Mouse (Mus musculus): Measurements from ENCODE around the gene Exoc6. TPM values are rescaled to one million over a fixed set of nuclear protein-coding genes. Genes with fewer than 3 reads are reported as not detected.
"Not testable (repeated sequence)": the region's sequence is repeated elsewhere in the genome, so short reads cannot be mapped to it uniquely, and the experiment has no call there.

Exoc6 gene
- total and polyA plus RNA-seq, 2 experiments, result 6.4 to 21.8 TPM

GRCm38 (mm10) chr19:37525925-37526324 lies 24.3 kb upstream of the Exoc6 start:
- H3K4me1 ChIP-seq (ENCODE audit: control insufficient read depth, insufficient read depth, low read length), result no peaks in the 10 kb centered on the region
- H3K9ac ChIP-seq (ENCODE audit: low read depth, low read length), result no peak overlapping the region
- no peak overlapping the region for H3K4me3 ChIP-seq (ENCODE audit: insufficient read depth, low read depth, low read length)
- no peak for TF ChIP-seq POLR2A (IDR thresholded peaks at IDR 0.05; ENCODE audit: extremely low read depth, insufficient read depth, low read length)
- TF ChIP-seq CTCF (IDR thresholded peaks at IDR 0.05; ENCODE audit: low read depth, low read length), result no peak
- DNase-seq (ENCODE audit: extremely low read depth, low read depth, low spot score), result no peak
- no peak overlapping the region for H3K27ac ChIP-seq (replicated peaks; ENCODE audit: insufficient read depth, low read depth, low read length)
- 94% methylated on average over 11 of the region's 11 CpGs for WGBS
- no peaks in the 10 kb centered on the region; the same call in 1 of the 2 replicates for H3K27me3 ChIP-seq (ENCODE audit: control insufficient read depth, insufficient read depth, low read length)
- no peaks in the 10 kb centered on the region for H3K79me2 ChIP-seq (ENCODE audit: control insufficient read depth, insufficient read depth, low read length)
- H3K36me3 ChIP-seq (ENCODE audit: control insufficient read depth, insufficient read depth, low read length), result no peaks in the 10 kb centered on the region

GRCm38 (mm10) chr19:37526768-37527167 lies 23.4 kb upstream of the Exoc6 start:
- DNase-seq (ENCODE audit: extremely low read depth, low read depth, low spot score), result no peak
- TF ChIP-seq POLR2A (IDR thresholded peaks at IDR 0.05; ENCODE audit: extremely low read depth, insufficient read depth, low read length), result no peak
- TF ChIP-seq CTCF (IDR thresholded peaks at IDR 0.05; ENCODE audit: low read depth, low read length), result no peak
- no peaks in the 10 kb centered on the region for H3K79me2 ChIP-seq (ENCODE audit: control insufficient read depth, insufficient read depth, low read length)
- no peaks in the 10 kb centered on the region for H3K36me3 ChIP-seq (ENCODE audit: control insufficient read depth, insufficient read depth, low read length)
- no peak overlapping the region for H3K27ac ChIP-seq (replicated peaks; ENCODE audit: insufficient read depth, low read depth, low read length)
- no peak overlapping the region for H3K9ac ChIP-seq (ENCODE audit: low read depth, low read length)
- WGBS, result 77% methylated on average over 8 of the region's 8 CpGs
- no peak overlapping the region for H3K4me3 ChIP-seq (ENCODE audit: insufficient read depth, low read depth, low read length)
- no peaks in the 10 kb centered on the region; the same call in 1 of the 2 replicates for H3K27me3 ChIP-seq (ENCODE audit: control insufficient read depth, insufficient read depth, low read length)
- H3K4me1 ChIP-seq (ENCODE audit: control insufficient read depth, insufficient read depth, low read length), result no peaks in the 10 kb centered on the region

GRCm38 (mm10) chr19:37527736-37528135 lies 22.5 kb upstream of the Exoc6 start:
- not testable (repeated sequence) for H3K4me3 ChIP-seq (ENCODE audit: insufficient read depth, low read depth, low read length); H3K36me3 ChIP-seq (ENCODE audit: control insufficient read depth, insufficient read depth, low read length); H3K27ac ChIP-seq (replicated peaks; ENCODE audit: insufficient read depth, low read depth, low read length); H3K27me3 ChIP-seq (ENCODE audit: control insufficient read depth, insufficient read depth, low read length); DNase-seq (ENCODE audit: extremely low read depth, low read depth, low spot score); H3K79me2 ChIP-seq (ENCODE audit: control insufficient read depth, insufficient read depth, low read length); H3K4me1 ChIP-seq (ENCODE audit: control insufficient read depth, insufficient read depth, low read length); H3K9ac ChIP-seq (ENCODE audit: low read depth, low read length)
- WGBS, result 99% methylated on average over 3 of the region's 3 CpGs

- no peaks in the 10 kb centered on the region; the same call in 1 of the 2 replicates for H3K27me3 ChIP-seq (ENCODE audit: control insufficient read depth, insufficient read depth, low read length)
- H3K36me3 ChIP-seq (ENCODE audit: control insufficient read depth, insufficient read depth, low read length), result no peaks in the 10 kb centered on the region
- DNase-seq (ENCODE audit: extremely low read depth, low read depth, low spot score), result no peak
- H3K4me1 ChIP-seq (ENCODE audit: control insufficient read depth, insufficient read depth, low read length), result peaks cover 1% of the 10 kb centered on the region; the same call in 1 of the 2 replicates
- H3K9ac ChIP-seq (ENCODE audit: low read depth, low read length), result no peak overlapping the region
- H3K79me2 ChIP-seq (ENCODE audit: control insufficient read depth, insufficient read depth, low read length), result no peaks in the 10 kb centered on the region
- H3K4me3 ChIP-seq (ENCODE audit: insufficient read depth, low read depth, low read length), result no peak overlapping the region
- H3K27ac ChIP-seq (replicated peaks; ENCODE audit: insufficient read depth, low read depth, low read length), result no peak overlapping the region
- WGBS, result 46% methylated on average over 6 of the region's 6 CpGs
- no peak for TF ChIP-seq POLR2A (IDR thresholded peaks at IDR 0.05; ENCODE audit: extremely low read depth, insufficient read depth, low read length)
- TF ChIP-seq CTCF (IDR thresholded peaks at IDR 0.05; ENCODE audit: low read depth, low read length), result no peak
Measured at GRCm38 (mm10) chr19:37528581-37528980, 21.6 kb upstream of the Exoc6 start.

- H3K27ac ChIP-seq (replicated peaks; ENCODE audit: insufficient read depth, low read depth, low read length), result no peak overlapping the region
- WGBS, result 94% methylated on average over 9 of the region's 9 CpGs
- H3K9ac ChIP-seq (ENCODE audit: low read depth, low read length), result no peak overlapping the region
- no peak for DNase-seq (ENCODE audit: extremely low read depth, low read depth, low spot score)
- no peaks in the 10 kb centered on the region for H3K36me3 ChIP-seq (ENCODE audit: control insufficient read depth, insufficient read depth, low read length)
- no peak for TF ChIP-seq POLR2A (IDR thresholded peaks at IDR 0.05; ENCODE audit: extremely low read depth, insufficient read depth, low read length)
- no peak for TF ChIP-seq CTCF (IDR thresholded peaks at IDR 0.05; ENCODE audit: low read depth, low read length)
- H3K4me3 ChIP-seq (ENCODE audit: insufficient read depth, low read depth, low read length), result no peak overlapping the region
- H3K79me2 ChIP-seq (ENCODE audit: control insufficient read depth, insufficient read depth, low read length), result no peaks in the 10 kb centered on the region
- peaks cover 1% of the 10 kb centered on the region; the same call in 1 of the 2 replicates for H3K4me1 ChIP-seq (ENCODE audit: control insufficient read depth, insufficient read depth, low read length)
- H3K27me3 ChIP-seq (ENCODE audit: control insufficient read depth, insufficient read depth, low read length), result no peaks in the 10 kb centered on the region; the same call in 1 of the 2 replicates
Measured at GRCm38 (mm10) chr19:37529296-37529695, 20.9 kb upstream of the Exoc6 start.

- TF ChIP-seq CTCF (IDR thresholded peaks at IDR 0.05; ENCODE audit: low read depth, low read length) (peak; percentile 33), POLR2A (IDR thresholded peaks at IDR 0.05; ENCODE audit: extremely low read depth, insufficient read depth, low read length) (no peak)
- Histone ChIP-seq H3K36me3 (ENCODE audit: control insufficient read depth, insufficient read depth, low read length) (no peaks in the 10 kb centered on the region), H3K4me3 (ENCODE audit: insufficient read depth, low read depth, low read length) (no peak overlapping the region), H3K79me2 (ENCODE audit: control insufficient read depth, insufficient read depth, low read length) (no peaks in the 10 kb centered on the region), H3K9ac (ENCODE audit: low read depth, low read length) (no peak overlapping the region), H3K4me1 (ENCODE audit: control insufficient read depth, insufficient read depth, low read length) (peaks cover 1% of the 10 kb centered on the region; the same call in 1 of the 2 replicates), H3K27me3 (ENCODE audit: control insufficient read depth, insufficient read depth, low read length) (no peaks in the 10 kb centered on the region; the same call in 1 of the 2 replicates), H3K27ac (replicated peaks; ENCODE audit: insufficient read depth, low read depth, low read length) (no peak overlapping the region)
- DNase-seq (ENCODE audit: extremely low read depth, low read depth, low spot score), result no peak
- WGBS, result 21% methylated on average over 7 of the region's 7 CpGs
Measured at GRCm38 (mm10) chr19:37529975-37530515, 20.2 kb upstream of the Exoc6 start.
